Mouse (Mus musculus): ENCODE measurements around the gene Bcap31.

DNA sequence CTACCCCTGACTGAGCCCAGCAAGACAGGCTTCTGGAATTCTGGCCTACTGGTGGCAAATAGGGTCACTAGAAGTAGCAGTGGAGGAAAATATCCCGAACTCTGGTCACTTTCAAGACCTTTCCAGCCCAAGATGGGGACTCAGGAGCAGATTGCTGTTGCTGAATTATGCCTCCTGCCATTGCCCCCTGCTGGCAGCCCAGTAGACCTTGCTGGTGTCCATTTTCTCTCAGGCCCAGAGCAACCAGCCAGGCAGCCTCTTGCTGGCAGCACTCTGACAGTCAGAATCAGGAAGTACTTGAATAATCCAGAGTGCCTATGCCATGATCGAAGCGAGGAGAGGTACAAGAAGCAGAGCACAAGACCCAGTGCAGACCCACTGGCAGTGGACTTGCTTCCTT is 60.4 kb downstream of the Bcap31 start:
- TF ChIP-seq CTCF (IDR thresholded peaks at IDR 0.05; ENCODE audit: low read depth, low read length) (peak; percentile 71), POLR2A (IDR thresholded peaks at IDR 0.05; ENCODE audit: extremely low read depth, insufficient read depth, low read length) (no peak)
